Mouse (Mus musculus) mature B cell (primary cell): ENCODE results near the gene Kansl3.

Experiments
- in situ Hi-C: fragments of 300-500 bp; cut with MboI; formaldehyde crosslinking; loops from 2 replicates; pipeline ENCODE4 v1.14.3; 2019

Gene Kansl3

GRCm38 (mm10) chr1:36321829-36322573 is 47.0 kb downstream of the Kansl3 start:
- in situ Hi-C loops, result no loop called here

DNA sequence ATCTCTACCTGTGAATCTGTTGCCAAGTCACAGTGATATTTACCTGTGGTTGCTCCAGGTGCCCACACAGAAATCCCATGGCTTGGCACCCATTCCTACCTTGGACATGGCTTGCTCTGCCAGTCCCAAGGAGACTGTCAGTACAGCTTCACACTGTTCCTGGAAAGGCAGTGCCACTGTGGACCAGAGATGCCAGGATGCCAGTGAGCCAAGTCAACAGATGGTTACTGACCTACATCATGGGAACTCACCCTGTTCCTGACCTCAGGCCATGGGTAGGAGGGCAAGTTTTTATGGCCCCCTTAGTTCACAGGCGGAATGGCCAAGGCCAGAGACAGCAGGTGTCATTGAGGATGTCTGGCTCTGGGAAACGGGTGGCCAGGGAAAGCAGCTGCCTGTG is 47.8 kb downstream of the Kansl3 start:
- in situ Hi-C loops, result no loop called here

DNA sequence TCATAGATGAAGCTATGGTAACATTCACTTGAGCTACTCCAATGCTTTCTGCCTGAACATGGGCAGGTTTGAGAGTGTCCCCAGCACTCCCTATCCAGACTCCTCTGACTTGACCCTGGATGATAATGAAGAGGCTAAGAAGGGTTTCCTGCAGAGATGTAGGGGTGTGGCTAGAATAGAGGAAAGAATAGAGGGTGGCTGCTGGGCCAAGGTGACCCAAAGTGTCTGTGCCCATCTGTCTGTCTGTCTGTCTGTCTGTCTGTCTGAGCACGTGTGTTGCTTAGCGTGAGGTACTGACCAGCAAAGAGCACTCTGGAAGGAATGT is 53.2 kb downstream of the Kansl3 start:
- in situ Hi-C loops, result no loop called here

DNA sequence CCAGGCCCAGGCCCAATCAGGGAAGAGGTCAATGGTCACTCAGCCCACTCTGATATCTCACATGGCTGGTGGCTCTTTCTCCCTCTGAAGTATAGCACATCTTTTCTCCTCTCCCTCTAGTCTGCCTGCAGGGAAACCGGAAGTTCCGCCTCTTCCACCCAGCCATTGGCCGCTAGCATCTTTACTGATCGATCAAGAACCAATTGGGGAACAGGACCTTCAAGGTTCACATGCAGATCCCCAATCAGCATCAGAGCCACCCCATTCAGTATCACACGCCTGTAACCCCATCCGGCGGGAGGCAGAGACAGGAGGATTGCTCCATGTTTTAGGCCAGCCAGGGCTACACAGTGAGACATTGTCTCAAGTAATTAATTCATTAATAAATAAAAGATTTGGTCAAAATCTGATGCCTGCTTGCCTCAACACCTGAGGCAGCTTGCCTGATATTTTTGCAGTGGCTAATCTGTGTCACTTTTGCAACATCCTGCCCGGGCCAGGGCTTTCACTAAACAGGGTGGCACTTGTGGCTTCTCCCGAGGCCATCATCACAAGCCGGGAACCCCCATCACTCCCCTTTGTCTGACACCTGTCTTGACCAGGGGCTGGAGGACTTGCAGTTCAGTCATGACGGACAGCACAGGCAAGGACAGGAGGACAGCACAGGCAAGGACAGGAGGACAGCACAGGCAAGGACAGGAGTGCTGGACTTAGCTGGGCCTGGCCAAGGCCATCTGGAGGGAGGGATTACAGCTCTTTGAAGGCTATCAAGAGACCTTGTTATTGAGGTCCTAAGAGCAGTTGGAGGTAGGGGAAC is 53.8 kb downstream of the Kansl3 start:
- in situ Hi-C loops, result no loop called here

DNA sequence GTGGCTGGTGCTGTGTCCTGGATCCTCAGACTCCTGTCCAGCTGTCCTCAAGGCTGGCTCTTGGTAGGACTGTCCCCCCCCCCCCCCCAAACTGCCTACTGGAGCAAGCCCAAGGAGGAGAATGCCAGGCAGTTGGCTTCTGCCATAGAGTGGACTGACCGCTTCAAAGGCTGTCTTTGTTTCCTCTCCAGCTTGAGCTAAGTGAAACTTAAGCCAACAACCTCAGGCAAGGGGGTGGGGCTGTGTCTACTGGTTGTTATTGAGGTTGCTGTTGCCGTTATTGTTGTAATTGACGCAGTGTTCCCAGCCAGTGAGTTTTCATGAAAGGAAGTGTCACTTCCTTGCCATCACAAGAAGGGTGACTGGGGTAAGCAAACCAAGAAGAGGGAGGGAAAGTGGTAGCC is 59.5 kb downstream of the Kansl3 start:
- in situ Hi-C loops, result no loop called here

DNA sequence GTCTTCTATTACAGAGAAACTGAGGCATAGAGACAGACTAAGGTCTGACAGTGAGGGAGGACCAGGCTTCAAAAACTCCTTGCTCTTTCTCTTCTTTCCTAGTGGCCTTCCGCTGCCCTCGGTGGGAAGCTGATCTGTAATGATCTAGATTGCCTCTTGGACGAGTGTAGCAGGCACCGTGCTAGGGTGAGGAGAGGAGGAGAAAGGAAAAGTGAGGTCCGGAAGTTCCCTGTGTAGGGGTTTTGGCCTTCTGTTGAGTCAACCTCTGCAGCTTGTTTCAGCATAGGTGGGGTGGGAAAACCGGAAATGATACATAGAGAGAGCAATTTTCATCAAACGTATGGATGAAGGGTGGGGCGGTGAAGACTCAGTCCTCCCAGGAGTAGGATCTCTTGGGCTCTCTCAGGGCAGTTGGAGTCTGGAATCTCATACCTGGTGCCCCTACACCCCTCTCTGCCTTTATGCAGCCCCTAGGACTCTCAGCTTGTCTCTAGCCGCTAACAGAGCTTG is 60.0 kb downstream of the Kansl3 start:
- in situ Hi-C loops, result no loop called here

DNA sequence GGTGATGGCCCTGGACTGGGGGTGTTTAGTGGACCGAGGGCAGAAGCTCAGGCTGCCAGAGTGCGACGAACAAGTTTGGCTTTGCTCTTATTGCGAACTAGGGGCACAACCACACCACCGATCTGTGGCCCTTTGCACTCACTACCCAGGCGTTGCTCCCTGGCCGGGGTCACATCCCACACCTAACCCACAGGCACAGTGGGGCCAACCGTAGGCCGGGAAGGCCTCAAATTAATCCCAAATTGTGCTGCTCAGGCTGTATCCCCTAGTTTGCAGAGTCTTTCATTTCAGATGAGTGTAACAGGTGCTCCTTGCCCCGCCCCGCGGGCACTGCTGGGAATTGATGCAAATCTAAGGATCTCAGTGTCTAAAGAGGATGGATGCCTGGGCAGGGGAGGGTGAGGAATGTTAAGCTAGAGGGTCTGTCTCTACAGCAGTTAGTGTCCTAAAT is 60.5 kb downstream of the Kansl3 start:
- in situ Hi-C loops, result no loop called here

DNA sequence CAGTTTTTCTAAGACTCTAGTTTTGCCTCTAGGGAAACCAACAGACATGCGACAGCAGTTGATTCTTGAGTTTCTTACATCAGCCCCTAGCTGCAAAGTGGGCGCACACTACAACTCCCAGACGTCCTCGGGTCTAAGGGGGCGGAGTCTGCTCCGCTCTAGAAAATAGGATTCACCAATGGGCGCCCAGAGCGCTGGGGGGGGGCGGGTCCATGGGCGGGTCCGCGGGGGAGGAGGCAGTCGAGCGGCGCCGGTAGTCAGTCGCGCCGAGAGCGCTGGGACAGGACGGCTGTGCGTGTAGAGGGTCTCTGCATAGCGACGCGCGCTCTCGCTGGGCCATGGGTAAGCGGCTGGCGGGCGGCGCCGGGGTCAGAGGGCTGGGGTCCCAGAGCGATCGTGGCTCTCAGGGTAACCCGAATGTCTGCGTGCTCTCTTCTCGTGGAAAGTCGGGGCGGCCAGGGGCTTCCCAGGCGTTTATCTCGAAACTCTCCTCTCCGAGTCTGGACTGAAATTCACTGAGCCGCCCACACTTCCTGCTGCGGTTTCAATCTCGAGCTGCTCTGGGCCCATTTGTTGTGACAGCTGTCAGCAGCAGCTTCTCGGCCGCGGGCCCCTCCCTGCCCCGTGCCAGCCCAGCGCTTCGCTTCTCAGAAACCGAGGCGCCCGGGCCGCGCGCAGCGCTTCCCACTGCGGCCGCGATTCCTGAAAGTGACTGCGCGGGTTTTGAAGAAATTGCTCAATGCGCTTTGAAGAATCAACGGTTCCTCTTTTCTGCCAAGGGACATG is 61.3 kb downstream of the Kansl3 start, which contains the start of gene Arid5a:
Gene Arid5a, plus strand, starts transcription at position 239 of the 786 bp plus-strand sequence.
- in situ Hi-C loops, result no loop called here

- in situ Hi-C loops, result no loop called here
Observed at GRCm38 (mm10) chr1:36307121-36307494, 61.9 kb downstream of the Kansl3 start.

GRCm38 (mm10) chr1:36306120-36306519 is 62.9 kb downstream of the Kansl3 start:
- in situ Hi-C loops, result no loop called here

DNA sequence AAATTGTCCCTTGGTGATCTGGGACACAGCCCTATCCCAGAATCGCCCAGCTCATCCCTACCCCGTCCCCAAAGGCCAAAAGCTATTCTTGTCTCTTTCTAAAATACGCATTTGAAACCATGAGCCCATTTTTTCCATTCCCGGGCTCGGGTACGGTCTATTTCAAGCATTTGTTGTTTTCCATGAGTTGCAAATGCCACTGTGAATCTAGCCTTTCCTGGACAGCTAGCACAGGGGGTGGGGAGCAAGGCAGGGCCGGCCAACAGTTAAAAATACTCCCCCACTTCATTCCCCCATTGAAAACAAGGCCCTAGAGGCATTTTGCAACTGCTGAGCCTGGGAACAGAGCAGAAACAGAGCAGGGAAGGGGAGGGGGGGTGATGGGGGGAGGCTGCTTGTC is 64.2 kb downstream of the Kansl3 start:
- in situ Hi-C loops, result no loop called here

GRCm38 (mm10) chr1:36303381-36304320 is 65.3 kb downstream of the Kansl3 start:
- in situ Hi-C loops, result no loop called here

GRCm38 (mm10) chr1:36302957-36303356 is 66.0 kb downstream of the Kansl3 start:
- in situ Hi-C loops, result no loop called here

- in situ Hi-C loops, result no loop called here
Observed at GRCm38 (mm10) chr1:36302273-36302672, 66.7 kb downstream of the Kansl3 start.

- in situ Hi-C loops, result no loop called here
Observed at GRCm38 (mm10) chr1:36300486-36300885, 68.5 kb downstream of the Kansl3 start.

DNA sequence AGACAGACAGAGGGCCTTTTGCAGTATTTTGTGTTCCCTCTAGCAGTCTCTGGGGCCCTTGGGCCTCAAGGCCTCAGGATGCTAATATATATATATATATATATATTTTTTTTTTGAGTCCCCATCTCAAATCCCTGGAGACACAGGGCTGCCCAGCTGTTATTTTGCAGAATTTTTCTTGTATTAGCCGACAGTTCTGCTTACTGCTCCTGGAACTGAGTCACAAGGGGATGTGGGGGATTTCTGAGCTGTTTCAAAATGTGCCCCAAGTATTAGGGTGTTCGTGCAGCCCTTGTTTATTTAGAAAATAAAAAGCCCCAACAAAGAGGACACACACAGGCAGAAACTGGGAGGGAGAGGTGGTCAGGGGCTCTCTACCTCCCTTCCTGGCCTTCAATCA is 69.3 kb downstream of the Kansl3 start:
- in situ Hi-C loops, result no loop called here

DNA sequence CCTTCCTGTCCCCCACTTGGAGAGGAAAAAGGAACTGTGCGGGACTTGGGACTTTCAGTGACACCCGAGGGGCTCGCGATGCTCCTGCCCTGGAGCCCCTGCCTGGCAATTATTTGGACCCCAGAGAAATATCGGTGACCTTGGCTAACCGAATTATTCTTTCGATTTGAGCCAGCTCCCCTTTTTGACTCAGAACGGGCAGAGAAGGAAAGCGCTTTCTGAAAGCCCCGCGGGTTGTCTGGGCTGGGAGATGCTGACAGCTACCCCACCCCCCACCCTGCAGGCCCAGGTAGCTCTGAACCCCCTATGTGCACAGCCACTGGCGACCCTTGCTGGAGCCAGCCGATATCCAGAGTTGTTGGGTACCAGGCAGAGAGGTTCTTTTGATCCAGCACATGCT is 69.9 kb downstream of the Kansl3 start:
- in situ Hi-C loops, result no loop called here

GRCm38 (mm10) chr1:36298107-36298506 is 70.9 kb downstream of the Kansl3 start:
- in situ Hi-C loops, result no loop called here

GRCm38 (mm10) chr1:36296466-36297149 is 72.4 kb downstream of the Kansl3 start:
- in situ Hi-C loops, result no loop called here

- in situ Hi-C loops, result no loop called here
Observed at GRCm38 (mm10) chr1:36294402-36294801, 74.6 kb downstream of the Kansl3 start.

DNA sequence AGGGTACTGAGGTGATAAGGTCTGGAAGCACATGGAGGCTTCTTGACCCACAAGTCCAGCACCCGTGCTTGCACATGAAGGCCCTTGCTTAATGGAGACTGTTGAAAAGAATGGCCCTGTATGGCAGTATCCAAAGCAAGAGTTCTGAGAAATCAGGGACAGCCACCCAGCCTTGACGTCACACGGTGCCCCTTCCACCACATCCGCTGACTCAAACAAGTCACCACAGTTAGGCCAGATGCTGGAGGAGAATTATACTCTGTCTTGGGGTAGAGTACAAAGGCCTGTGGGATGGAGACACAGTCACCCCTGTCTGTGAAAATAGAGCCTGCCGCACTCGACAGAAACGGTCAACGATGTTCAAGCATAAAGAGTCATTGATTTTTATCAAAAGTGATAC is 75.5 kb downstream of the Kansl3 start:
- in situ Hi-C loops, result no loop called here
